Mouse (Mus musculus) kidney, postnatal 0 days (tissue): ENCODE data around the gene Tenm4. TPM values are rescaled to one million over a fixed set of nuclear protein-coding genes. Genes with fewer than 3 reads are reported as not detected.

Experiments
- ATAC-seq: fragments of 200-750 bp; cut with Nextera tagmentation; replicated peaks from 2 replicates; pipeline ENCODE4 v1.8.0; 2017; ENCODE audit warnings: low read depth, moderate number of reproducible peaks, moderate TSS enrichment, moderate library complexity; ENCODE audit not compliant: low FRiP score
- DNase-seq: peaks from one replicate; pipeline ENCODE4 v3.0.0-alpha.2; 2016; ENCODE audit warnings: low spot score
- H3K27ac ChIP-seq: fragments of 300-500 bp; sonication (generic); 2 replicates; pipeline ENCODE4 v1.5.1; 2014; ENCODE audit warnings: mild to moderate bottlenecking
- H3K27me3 ChIP-seq: fragments of 300-500 bp; sonication (generic); 2 replicates; pipeline ENCODE4 v1.6.1; 2014; ENCODE audit warnings: low read length, mixed read lengths; ENCODE audit not compliant: insufficient read depth
- H3K36me3 ChIP-seq: fragments of 300-500 bp; sonication (generic); 2 replicates; pipeline ENCODE4 v1.6.1; 2014; ENCODE audit warnings: low read length, mixed read lengths; ENCODE audit not compliant: insufficient read depth
- H3K4me1 ChIP-seq: fragments of 300-500 bp; sonication (generic); replicated peaks from 2 replicates; pipeline ENCODE4 v1.6.1; 2014; ENCODE audit warnings: antibody characterized with exemption, low read length, mixed read lengths; ENCODE audit not compliant: insufficient read depth
- H3K4me2 ChIP-seq: fragments of 300-500 bp; sonication (generic); 2 replicates; pipeline ENCODE4 v1.6.1; 2014; ENCODE audit warnings: mild to moderate bottlenecking, low read length, moderate library complexity, mixed read lengths
- H3K4me3 ChIP-seq: fragments of 300-500 bp; sonication (generic); replicated peaks from 2 replicates; pipeline ENCODE4 v1.5.1; 2014; ENCODE audit warnings: low read depth, low read length
- H3K9ac ChIP-seq: fragments of 300-500 bp; sonication (generic); 2 replicates; pipeline ENCODE4 v1.6.1; 2014; ENCODE audit warnings: low read depth, low read length
- H3K9me3 ChIP-seq: fragments of 300-500 bp; sonication (generic); replicated peaks from 2 replicates; pipeline ENCODE4 v1.6.1; 2016; ENCODE audit warnings: low read length, inconsistent platforms, mixed read lengths
- CTCF ChIP-seq: IDR thresholded peaks from 2 replicates; pipeline ENCODE4 v1.5.1; 2016; ENCODE audit warnings: antibody characterized with exemption, low read depth, mild to moderate bottlenecking, moderate library complexity
- WGBS: fragments of 180-500 bp; shearing (Covaris S2); extraction: QIAGEN DNeasy Blood & Tissue Kit; methylation state at CpG from one replicate; pipeline ENCODE4 v1.1.7; 2014; 5-methylcytosine and 5-hydroxymethylcytosine counted together
- polyA plus RNA-seq: library from polyadenylated mRNA; unstranded; fragments of >200 nt; fragmentation: Nextera tagmentation; extraction: Ambion mirVana; gene quantifications from 2 replicates; pipeline ENCODE4 v1.2.1, GENCODE M21; 2015

Gene Tenm4
- polyA plus RNA-seq, 1 experiment from 2014 or later, result 22.6 TPM

GRCm38 (mm10) chr7:96870473-96870872, 699.4 kb downstream of the Tenm4 start:
- Histone ChIP-seq H3K27me3 (no peaks in the 10 kb centered on the region), H3K9ac (no peak overlapping the region), H3K4me1 (no peaks in the 10 kb centered on the region), H3K4me2 (no peak overlapping the region), H3K27ac (no peak overlapping the region), H3K36me3 (0 out of 2 replicates have a peak, but pooled peaks cover 3% of the 10 kb centered on the region), H3K4me3 (no peak overlapping the region), H3K9me3 (no peaks in the 10 kb centered on the region)
- TF ChIP-seq CTCF, result no peak
- no peak for ATAC-seq
- no peak for DNase-seq
- WGBS, result 80% methylated on average over 8 of the region's 8 CpGs

GRCm38 (mm10) chr7:96871031-96871430, 700.0 kb downstream of the Tenm4 start:
- Histone ChIP-seq H3K4me2 (no peak overlapping the region), H3K36me3 (0 out of 2 replicates have a peak, but pooled peaks cover 3% of the 10 kb centered on the region), H3K27me3 (no peaks in the 10 kb centered on the region), H3K9me3 (no peaks in the 10 kb centered on the region), H3K4me1 (no peaks in the 10 kb centered on the region), H3K4me3 (no peak overlapping the region), H3K9ac (no peak overlapping the region), H3K27ac (no peak overlapping the region)
- ATAC-seq, result no peak
- no peak for DNase-seq
- no peak for TF ChIP-seq CTCF
- WGBS, result 81% methylated on average over 4 of the region's 4 CpGs

GRCm38 (mm10) chr7:96878511-96879276, 707.6 kb downstream of the Tenm4 start:
- H3K4me2 ChIP-seq, result no peak overlapping the region
- no peak overlapping the region for H3K27ac ChIP-seq
- H3K4me1 ChIP-seq, result no peaks in the 10 kb centered on the region
- no peak overlapping the region for H3K4me3 ChIP-seq
- WGBS, result 83% methylated on average over 7 of the region's 7 CpGs
- no peak overlapping the region for H3K9ac ChIP-seq
- no peaks in the 10 kb centered on the region for H3K9me3 ChIP-seq
- H3K27me3 ChIP-seq, result no peaks in the 10 kb centered on the region
- no peaks in the 10 kb centered on the region for H3K36me3 ChIP-seq
- ATAC-seq (no peak), DNase-seq (no peak)
- TF ChIP-seq CTCF, result no peak

- no peak overlapping the region for H3K4me2 ChIP-seq
- H3K27ac ChIP-seq, result no peak overlapping the region
- no peaks in the 10 kb centered on the region for H3K27me3 ChIP-seq
- DNase-seq (no peak), ATAC-seq (no peak)
- no peak for TF ChIP-seq CTCF
- H3K36me3 ChIP-seq, result no peaks in the 10 kb centered on the region
- no peaks in the 10 kb centered on the region for H3K9me3 ChIP-seq
- no peak overlapping the region for H3K4me3 ChIP-seq
- H3K9ac ChIP-seq, result no peak overlapping the region
- no peaks in the 10 kb centered on the region for H3K4me1 ChIP-seq
- 88% methylated on average over 6 of the region's 6 CpGs for WGBS
Measured at GRCm38 (mm10) chr7:96879593-96879992, 708.5 kb downstream of the Tenm4 start.

- Histone ChIP-seq H3K9me3 (no peaks in the 10 kb centered on the region), H3K4me2 (no peak overlapping the region), H3K36me3 (no peaks in the 10 kb centered on the region), H3K27me3 (no peaks in the 10 kb centered on the region), H3K9ac (no peak overlapping the region), H3K4me1 (no peaks in the 10 kb centered on the region), H3K27ac (no peak overlapping the region), H3K4me3 (no peak overlapping the region)
- no peak for DNase-seq
- 86% methylated on average over 6 of the region's 6 CpGs for WGBS
- TF ChIP-seq CTCF, result no peak
- ATAC-seq, result no peak
Measured at GRCm38 (mm10) chr7:96880221-96880944, 709.3 kb downstream of the Tenm4 start.

GRCm38 (mm10) chr7:96883297-96883696, 712.3 kb downstream of the Tenm4 start:
- no peaks in the 10 kb centered on the region for H3K27me3 ChIP-seq
- DNase-seq (no peak), ATAC-seq (no peak)
- 0 out of 2 replicates have a peak, but pooled peaks cover 3% of the 10 kb centered on the region for H3K36me3 ChIP-seq
- no peak overlapping the region for H3K4me2 ChIP-seq
- H3K9me3 ChIP-seq, result no peaks in the 10 kb centered on the region
- no peak overlapping the region for H3K4me3 ChIP-seq
- H3K9ac ChIP-seq, result no peak overlapping the region
- TF ChIP-seq CTCF, result no peak
- H3K4me1 ChIP-seq, result no peaks in the 10 kb centered on the region
- 97% methylated on average over 3 of the region's 3 CpGs for WGBS
- H3K27ac ChIP-seq, result no peak overlapping the region
